Mouse (Mus musculus): ENCODE results near the gene Idh1. TPM values are rescaled to one million over a fixed set of nuclear protein-coding genes. Genes with fewer than 3 reads are reported as not detected.

The Idh1 gene
- polyA plus RNA-seq, 1 experiment from 2014 or later: 121 TPM

- no peak for TF ChIP-seq EP300 (IDR thresholded peaks at IDR 0.05; ENCODE audit: low read depth)
- TF ChIP-seq CTCF (IDR thresholded peaks at IDR 0.05; ENCODE audit: low read depth): no peak
- Histone ChIP-seq H3K9me3 (ENCODE audit: low read length) (no peaks in the 10 kb centered on the region), H3K4me1 (ENCODE audit: insufficient read depth) (no peaks in the 10 kb centered on the region), H3K4me2 (ENCODE audit: low read depth, low read length) (no peak overlapping the region), H3K27me3 (ENCODE audit: insufficient read depth, low read length) (no peaks in the 10 kb centered on the region), H3K27ac (ENCODE audit: low read depth) (no peak overlapping the region), H3K4me3 (ENCODE audit: low read depth, low read length) (no peak overlapping the region), H3K36me3 (replicated peaks; ENCODE audit: insufficient read depth, low read length) (peaks cover 16% of the 10 kb centered on the region), H3K9ac (replicated peaks) (no peak overlapping the region)
- ATAC-seq (no peak), DNase-seq (no peak)
- 82% methylated on average over 2 of the region's 2 CpGs for WGBS (ENCODE audit: insufficient replicate concordance)
Measured at GRCm38 (mm10) chr1:65217567-65217966, 31.3 kb upstream of the Idh1 start.

GRCm38 (mm10) chr1:65213214-65213613, 26.9 kb upstream of the Idh1 start:
- TF ChIP-seq CTCF (IDR thresholded peaks at IDR 0.05; ENCODE audit: low read depth) (no peak), EP300 (IDR thresholded peaks at IDR 0.05; ENCODE audit: low read depth) (no peak)
- H3K9me3 ChIP-seq (ENCODE audit: low read length): peaks cover 4% of the 10 kb centered on the region; the same call in 1 of the 2 replicates
- no peak overlapping the region for H3K4me2 ChIP-seq (ENCODE audit: low read depth, low read length)
- no peak overlapping the region for H3K4me3 ChIP-seq (ENCODE audit: low read depth, low read length)
- H3K27me3 ChIP-seq (ENCODE audit: insufficient read depth, low read length): no peaks in the 10 kb centered on the region
- no peak for ATAC-seq
- peaks cover 14% of the 10 kb centered on the region; the same call in 1 of the 2 replicates for H3K36me3 ChIP-seq (replicated peaks; ENCODE audit: insufficient read depth, low read length)
- H3K4me1 ChIP-seq (ENCODE audit: insufficient read depth): no peaks in the 10 kb centered on the region
- no peak overlapping the region for H3K27ac ChIP-seq (ENCODE audit: low read depth)
- WGBS (ENCODE audit: insufficient replicate concordance): 72% methylated on average over 2 of the region's 2 CpGs
- H3K9ac ChIP-seq (replicated peaks): no peak overlapping the region
- no peak for DNase-seq

GRCm38 (mm10) chr1:65204299-65204698, 18.0 kb upstream of the Idh1 start:
- Histone ChIP-seq H3K36me3 (replicated peaks; ENCODE audit: insufficient read depth, low read length) (peaks cover 23% of the 10 kb centered on the region), H3K27ac (ENCODE audit: low read depth) (no peak overlapping the region), H3K4me1 (ENCODE audit: insufficient read depth) (no peaks in the 10 kb centered on the region), H3K27me3 (ENCODE audit: insufficient read depth, low read length) (no peaks in the 10 kb centered on the region), H3K9ac (replicated peaks) (no peak overlapping the region), H3K4me2 (ENCODE audit: low read depth, low read length) (no peak overlapping the region), H3K9me3 (ENCODE audit: low read length) (no peaks in the 10 kb centered on the region), H3K4me3 (ENCODE audit: low read depth, low read length) (no peak overlapping the region)
- TF ChIP-seq EP300 (IDR thresholded peaks at IDR 0.05; ENCODE audit: low read depth) (no peak), CTCF (IDR thresholded peaks at IDR 0.05; ENCODE audit: low read depth) (no peak)
- 71% methylated on average over 1 of the region's 1 CpGs for WGBS (ENCODE audit: insufficient replicate concordance)
- DNase-seq: no peak
- ATAC-seq: no peak

- WGBS (ENCODE audit: insufficient replicate concordance): 91% methylated on average over 2 of the region's 2 CpGs
- H3K9ac ChIP-seq (replicated peaks): no peak overlapping the region
- no peaks in the 10 kb centered on the region for H3K9me3 ChIP-seq (ENCODE audit: low read length)
- H3K4me3 ChIP-seq (ENCODE audit: low read depth, low read length): no peak overlapping the region
- H3K4me1 ChIP-seq (ENCODE audit: insufficient read depth): no peaks in the 10 kb centered on the region
- peaks cover 22% of the 10 kb centered on the region for H3K36me3 ChIP-seq (replicated peaks; ENCODE audit: insufficient read depth, low read length)
- no peak overlapping the region for H3K27ac ChIP-seq (ENCODE audit: low read depth)
- no peak for TF ChIP-seq EP300 (IDR thresholded peaks at IDR 0.05; ENCODE audit: low read depth)
- TF ChIP-seq CTCF (IDR thresholded peaks at IDR 0.05; ENCODE audit: low read depth): no peak
- no peak overlapping the region for H3K4me2 ChIP-seq (ENCODE audit: low read depth, low read length)
- no peak for DNase-seq
- no peaks in the 10 kb centered on the region for H3K27me3 ChIP-seq (ENCODE audit: insufficient read depth, low read length)
- no peak for ATAC-seq
Measured at GRCm38 (mm10) chr1:65198861-65199260, 12.6 kb upstream of the Idh1 start.

GRCm38 (mm10) chr1:65198425-65198824, 12.1 kb upstream of the Idh1 start:
- H3K36me3 ChIP-seq (replicated peaks; ENCODE audit: insufficient read depth, low read length): peaks cover 26% of the 10 kb centered on the region
- no peak overlapping the region for H3K4me2 ChIP-seq (ENCODE audit: low read depth, low read length)
- H3K9ac ChIP-seq (replicated peaks): no peak overlapping the region
- DNase-seq (no peak), ATAC-seq (no peak)
- no peaks in the 10 kb centered on the region for H3K4me1 ChIP-seq (ENCODE audit: insufficient read depth)
- no peak overlapping the region for H3K27ac ChIP-seq (ENCODE audit: low read depth)
- whole genome bisulfite sequencing (ENCODE audit: insufficient replicate concordance): 75% methylated on average over 2 of the region's 2 CpGs
- H3K27me3 ChIP-seq (ENCODE audit: insufficient read depth, low read length): no peaks in the 10 kb centered on the region
- H3K9me3 ChIP-seq (ENCODE audit: low read length): no peaks in the 10 kb centered on the region
- H3K4me3 ChIP-seq (ENCODE audit: low read depth, low read length): no peak overlapping the region
- TF ChIP-seq EP300 (IDR thresholded peaks at IDR 0.05; ENCODE audit: low read depth): no peak
- TF ChIP-seq CTCF (IDR thresholded peaks at IDR 0.05; ENCODE audit: low read depth): no peak

GRCm38 (mm10) chr1:65193226-65193625, 6.9 kb upstream of the Idh1 start:
- no peaks in the 10 kb centered on the region for H3K9me3 ChIP-seq (ENCODE audit: low read length)
- DNase-seq (no peak), ATAC-seq (no peak)
- no peak overlapping the region for H3K4me3 ChIP-seq (ENCODE audit: low read depth, low read length)
- peaks cover 35% of the 10 kb centered on the region for H3K36me3 ChIP-seq (replicated peaks; ENCODE audit: insufficient read depth, low read length)
- WGBS (ENCODE audit: insufficient replicate concordance): 91% methylated on average over 2 of the region's 2 CpGs
- no peaks in the 10 kb centered on the region for H3K27me3 ChIP-seq (ENCODE audit: insufficient read depth, low read length)
- H3K27ac ChIP-seq (ENCODE audit: low read depth): no peak overlapping the region
- TF ChIP-seq CTCF (IDR thresholded peaks at IDR 0.05; ENCODE audit: low read depth) (no peak), EP300 (IDR thresholded peaks at IDR 0.05; ENCODE audit: low read depth) (no peak)
- H3K4me2 ChIP-seq (ENCODE audit: low read depth, low read length): no peak overlapping the region
- no peak overlapping the region for H3K9ac ChIP-seq (replicated peaks)
- H3K4me1 ChIP-seq (ENCODE audit: insufficient read depth): peaks cover 7% of the 10 kb centered on the region

GRCm38 (mm10) chr1:65190172-65190571, 3.9 kb upstream of the Idh1 start:
- Histone ChIP-seq H3K27ac (ENCODE audit: low read depth) (no peak overlapping the region), H3K9me3 (ENCODE audit: low read length) (no peaks in the 10 kb centered on the region), H3K4me2 (ENCODE audit: low read depth, low read length) (no peak overlapping the region), H3K27me3 (ENCODE audit: insufficient read depth, low read length) (no peaks in the 10 kb centered on the region), H3K9ac (replicated peaks) (no peak overlapping the region), H3K4me1 (ENCODE audit: insufficient read depth) (peaks cover 14% of the 10 kb centered on the region), H3K4me3 (ENCODE audit: low read depth, low read length) (no peak overlapping the region), H3K36me3 (replicated peaks; ENCODE audit: insufficient read depth, low read length) (peaks cover 21% of the 10 kb centered on the region)
- ATAC-seq (no peak), DNase-seq (no peak)
- 79% methylated on average over 4 of the region's 4 CpGs for WGBS (ENCODE audit: insufficient replicate concordance)
- no peak for TF ChIP-seq CTCF (IDR thresholded peaks at IDR 0.05; ENCODE audit: low read depth)
- no peak for TF ChIP-seq EP300 (IDR thresholded peaks at IDR 0.05; ENCODE audit: low read depth)

All from liver, postnatal 0 days (tissue).